Mouse (Mus musculus) midbrain, embryonic 11.5 days (tissue): ENCODE measurements around the gene Ms4a6b. TPM values are rescaled to one million over a fixed set of nuclear protein-coding genes. Genes with fewer than 3 reads are reported as not detected.
"Not testable (repeated sequence)": the region's sequence is repeated elsewhere in the genome, so short reads cannot be mapped to it uniquely, and the experiment has no call there.

Experiments used
- ATAC-seq: fragments of 200-750 bp; cut with Nextera tagmentation; 2 replicates; pipeline ENCODE4 v1.8.0; 2017; ENCODE audit warnings: moderate TSS enrichment, moderate library complexity; ENCODE audit not compliant: low FRiP score
- DNase-seq: peaks from one replicate; pipeline ENCODE4 v3.0.0; 2015; ENCODE audit warnings: low spot score; ENCODE audit errors: missing footprints
- H3K27ac ChIP-seq: fragments of 300-500 bp; sonication (generic); 2 replicates; pipeline ENCODE4 v1.5.1; 2014; ENCODE audit warnings: low read depth, low read length
- H3K27me3 ChIP-seq: fragments of 300-500 bp; sonication (generic); 2 replicates; pipeline ENCODE4 v1.6.1; 2014; ENCODE audit warnings: mild to moderate bottlenecking, low read length, moderate library complexity, mixed read lengths; ENCODE audit not compliant: control insufficient read depth, insufficient read depth
- H3K36me3 ChIP-seq: fragments of 300-500 bp; sonication (generic); 2 replicates; pipeline ENCODE4 v1.6.1; 2014; ENCODE audit warnings: mild to moderate bottlenecking, low read length, moderate library complexity, mixed read lengths; ENCODE audit not compliant: control insufficient read depth, insufficient read depth
- H3K4me1 ChIP-seq: fragments of 300-500 bp; sonication (generic); 2 replicates; pipeline ENCODE4 v1.6.1; 2014; ENCODE audit warnings: low read length; ENCODE audit not compliant: control insufficient read depth, insufficient read depth
- H3K4me2 ChIP-seq: fragments of 300-500 bp; sonication (generic); 2 replicates; pipeline ENCODE4 v1.6.1; 2014; ENCODE audit warnings: mild to moderate bottlenecking, moderate library complexity
- H3K4me3 ChIP-seq: fragments of 300-500 bp; sonication (generic); 2 replicates; pipeline ENCODE4 v1.5.1; 2014; ENCODE audit warnings: low read depth, low read length
- H3K9ac ChIP-seq: fragments of 300-500 bp; sonication (generic); 2 replicates; pipeline ENCODE4 v1.6.1; 2014; ENCODE audit warnings: low read length
- H3K9me3 ChIP-seq: fragments of 300-500 bp; sonication (generic); 2 replicates; pipeline ENCODE4 v1.6.1; 2016; ENCODE audit warnings: low read length; ENCODE audit not compliant: control insufficient read depth
- WGBS: fragments of 180-500 bp; shearing (Covaris S2); extraction: QIAGEN DNeasy Blood & Tissue Kit; methylation state at CpG from one replicate; pipeline ENCODE4 v1.1.7; 2014; 5-methylcytosine and 5-hydroxymethylcytosine counted together
- polyA plus RNA-seq: library from polyadenylated mRNA; unstranded; fragments of >200 nt; fragmentation: Nextera tagmentation; extraction: Ambion mirVana; gene quantifications from 2 replicates; pipeline ENCODE4 v1.2.1, GENCODE M21; 2014

The Ms4a6b gene
- polyA plus RNA-seq, 1 experiment from 2014 or later: 6.4 TPM

DNA sequence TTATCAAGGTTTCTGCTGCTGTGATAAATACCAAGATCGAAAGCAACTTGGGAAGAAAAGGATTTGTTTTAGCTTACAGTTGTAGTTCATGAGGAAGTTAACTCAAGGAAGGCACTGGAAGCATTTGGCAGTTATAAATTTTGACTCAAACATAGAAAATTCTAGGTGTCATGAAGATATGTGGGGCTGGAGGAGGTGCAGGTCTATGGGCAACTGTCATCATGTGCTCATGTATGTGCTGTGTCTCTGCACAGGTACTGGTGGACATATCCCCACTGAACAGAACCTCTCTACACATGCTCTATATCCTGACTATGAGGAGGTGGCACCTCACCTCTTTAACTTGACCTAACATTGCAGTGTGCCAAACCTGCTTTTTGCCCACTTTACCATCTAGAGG is 29.7 kb upstream of the Ms4a6b start:
- Histone ChIP-seq H3K4me1 (no peaks in the 10 kb centered on the region), H3K27me3 (no peaks in the 10 kb centered on the region), H3K4me3 (no peak overlapping the region), H3K9ac (no peak overlapping the region), H3K36me3 (no peaks in the 10 kb centered on the region), H3K9me3 (no peaks in the 10 kb centered on the region), H3K4me2 (no peak overlapping the region), H3K27ac (no peak overlapping the region)
- no peak for ATAC-seq
- WGBS: 73% methylated on average over 1 of the region's 1 CpGs
- DNase-seq: no peak

GRCm38 (mm10) chr19:11491406-11492189 is 24.7 kb upstream of the Ms4a6b start:
- Histone ChIP-seq H3K9ac (no peak overlapping the region), H3K4me1 (no peaks in the 10 kb centered on the region), H3K36me3 (no peaks in the 10 kb centered on the region), H3K4me2 (no peak overlapping the region), H3K4me3 (no peak overlapping the region), H3K27me3 (no peaks in the 10 kb centered on the region), H3K27ac (no peak overlapping the region), H3K9me3 (no peaks in the 10 kb centered on the region)
- DNase-seq (no peak), ATAC-seq (no peak)
- 86% methylated on average over 4 of the region's 4 CpGs for WGBS

DNA sequence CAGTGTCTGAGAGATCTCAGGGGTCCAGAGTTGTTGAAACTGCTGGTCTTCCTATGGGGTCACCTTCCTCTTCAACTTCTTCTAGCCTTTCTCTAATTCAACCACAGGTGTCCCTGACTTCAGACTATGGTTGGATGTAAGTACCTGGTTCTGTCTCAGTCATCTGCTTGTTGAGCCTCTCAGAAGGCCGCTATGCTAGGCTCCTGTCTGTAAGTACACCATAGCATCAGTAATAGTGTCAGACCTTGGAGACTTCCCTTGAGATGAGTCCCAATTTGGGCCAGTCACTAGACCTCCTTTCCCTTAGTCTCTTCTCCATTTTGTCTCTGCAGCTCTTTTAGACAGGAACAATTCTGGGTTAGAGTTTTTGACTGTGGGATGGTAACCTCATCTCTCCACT is 23.6 kb upstream of the Ms4a6b start:
- Histone ChIP-seq H3K9ac (no peak overlapping the region), H3K4me1 (no peaks in the 10 kb centered on the region), H3K27ac (no peak overlapping the region), H3K4me2 (no peak overlapping the region), H3K36me3 (no peaks in the 10 kb centered on the region), H3K9me3 (no peaks in the 10 kb centered on the region), H3K27me3 (no peaks in the 10 kb centered on the region), H3K4me3 (no peak overlapping the region)
- no peak for ATAC-seq
- 70% methylated on average over 1 of the region's 1 CpGs for WGBS
- DNase-seq: no peak

- Histone ChIP-seq H3K9me3 (no peaks in the 10 kb centered on the region), H3K36me3 (no peaks in the 10 kb centered on the region), H3K4me3 (no peak overlapping the region), H3K27me3 (no peaks in the 10 kb centered on the region), H3K9ac (no peak overlapping the region), H3K4me1 (no peaks in the 10 kb centered on the region), H3K27ac (no peak overlapping the region), H3K4me2 (no peak overlapping the region)
- WGBS: 92% methylated on average over 3 of the region's 3 CpGs
- DNase-seq (no peak), ATAC-seq (no peak)
Observed at GRCm38 (mm10) chr19:11494519-11494918, 21.8 kb upstream of the Ms4a6b start.

GRCm38 (mm10) chr19:11496361-11496760 is 20.0 kb upstream of the Ms4a6b start:
- H3K9me3 ChIP-seq: no peaks in the 10 kb centered on the region
- H3K4me2 ChIP-seq: no peak overlapping the region
- no peaks in the 10 kb centered on the region for H3K36me3 ChIP-seq
- ATAC-seq: no peak
- no peak overlapping the region for H3K4me3 ChIP-seq
- H3K4me1 ChIP-seq: no peaks in the 10 kb centered on the region
- 85% methylated on average over 6 of the region's 6 CpGs for WGBS
- no peak for DNase-seq
- H3K27me3 ChIP-seq: no peaks in the 10 kb centered on the region
- no peak overlapping the region for H3K27ac ChIP-seq
- H3K9ac ChIP-seq: no peak overlapping the region

- H3K4me1 ChIP-seq, H3K27me3 ChIP-seq, H3K4me2 ChIP-seq, DNase-seq, ATAC-seq, H3K9ac ChIP-seq, H3K27ac ChIP-seq, H3K36me3 ChIP-seq, H3K9me3 ChIP-seq, H3K4me3 ChIP-seq: not testable (repeated sequence)
- WGBS: 71% methylated on average over 1 of the region's 1 CpGs
Observed at GRCm38 (mm10) chr19:11497300-11497699, 19.0 kb upstream of the Ms4a6b start.

DNA sequence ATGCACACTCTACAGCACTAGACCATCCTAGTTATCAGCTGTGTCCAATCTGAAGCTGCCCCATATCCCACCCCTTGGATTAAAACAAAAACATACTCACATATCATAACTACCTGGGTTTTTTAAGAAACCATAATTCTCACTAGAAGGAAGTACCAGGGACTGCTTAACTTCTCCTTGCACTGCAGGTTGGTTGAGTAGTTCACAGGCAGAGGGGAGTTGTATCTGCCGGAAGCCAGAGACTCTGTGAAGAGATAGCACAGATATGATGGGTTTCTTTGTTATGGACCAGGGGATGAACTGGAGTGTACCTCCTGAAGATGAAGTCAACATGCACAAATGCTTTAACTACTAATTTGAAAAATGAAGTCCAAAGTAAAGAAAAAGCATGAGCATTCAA is 15.5 kb upstream of the Ms4a6b start:
- no peak overlapping the region for H3K27ac ChIP-seq
- no peak for DNase-seq
- WGBS: 94% methylated on average over 1 of the region's 1 CpGs
- no peaks in the 10 kb centered on the region for H3K27me3 ChIP-seq
- no peaks in the 10 kb centered on the region for H3K9me3 ChIP-seq
- no peak overlapping the region for H3K4me2 ChIP-seq
- H3K36me3 ChIP-seq: no peaks in the 10 kb centered on the region
- no peak for ATAC-seq
- H3K4me1 ChIP-seq: no peaks in the 10 kb centered on the region
- H3K9ac ChIP-seq: no peak overlapping the region
- H3K4me3 ChIP-seq: no peak overlapping the region

DNA sequence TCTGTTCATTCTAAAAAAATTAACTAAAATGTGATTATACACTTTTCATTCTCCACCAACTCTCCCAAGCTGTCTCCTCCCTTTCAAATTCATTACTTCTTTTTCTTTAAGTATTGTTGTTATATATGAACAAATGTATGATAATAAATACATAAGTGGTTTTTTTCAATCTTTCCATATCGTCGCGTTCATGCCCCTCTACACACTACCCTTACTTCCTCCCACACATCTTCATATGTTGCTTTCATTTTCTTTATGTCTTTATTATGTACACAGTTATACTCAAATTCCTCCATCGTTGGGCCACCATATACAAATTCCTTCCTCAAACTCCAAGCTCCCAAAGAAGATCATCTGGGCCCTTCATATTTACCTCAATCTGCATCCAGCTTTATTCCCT is 15.0 kb upstream of the Ms4a6b start:
- 88% methylated on average over 4 of the region's 4 CpGs for WGBS
- ATAC-seq (no peak), DNase-seq (no peak)
- Histone ChIP-seq H3K4me2 (no peak overlapping the region), H3K9ac (no peak overlapping the region), H3K27me3 (no peaks in the 10 kb centered on the region), H3K4me3 (no peak overlapping the region), H3K4me1 (no peaks in the 10 kb centered on the region), H3K9me3 (no peaks in the 10 kb centered on the region), H3K36me3 (no peaks in the 10 kb centered on the region), H3K27ac (no peak overlapping the region)

DNA sequence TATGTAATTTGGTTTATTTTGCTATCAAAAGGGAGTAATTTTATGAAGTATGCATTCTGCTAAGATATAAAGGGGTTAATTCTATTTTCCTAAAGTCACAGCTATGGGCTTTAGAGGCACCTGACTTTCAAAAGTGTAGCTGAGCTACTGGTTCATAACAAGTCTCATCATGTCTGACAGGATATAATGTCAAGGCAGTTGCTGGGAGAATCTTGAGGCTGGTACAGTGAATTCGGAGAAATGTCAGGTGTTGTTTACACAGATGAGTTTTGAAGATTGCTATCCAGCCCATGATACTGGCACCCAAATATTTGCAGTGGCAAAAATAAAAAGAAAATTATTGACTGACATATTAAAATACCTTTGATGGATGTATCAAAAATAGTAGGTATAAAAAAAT is 11.5 kb upstream of the Ms4a6b start:
- 70% methylated on average over 1 of the region's 1 CpGs for WGBS
- Histone ChIP-seq H3K4me2 (no peak overlapping the region), H3K9me3 (no peaks in the 10 kb centered on the region), H3K27me3 (no peaks in the 10 kb centered on the region), H3K9ac (no peak overlapping the region), H3K4me1 (no peaks in the 10 kb centered on the region), H3K4me3 (no peak overlapping the region), H3K36me3 (no peaks in the 10 kb centered on the region), H3K27ac (no peak overlapping the region)
- ATAC-seq (no peak), DNase-seq (no peak)
